Mouse (Mus musculus): ENCODE results near the gene Tubb4a.

DNA sequence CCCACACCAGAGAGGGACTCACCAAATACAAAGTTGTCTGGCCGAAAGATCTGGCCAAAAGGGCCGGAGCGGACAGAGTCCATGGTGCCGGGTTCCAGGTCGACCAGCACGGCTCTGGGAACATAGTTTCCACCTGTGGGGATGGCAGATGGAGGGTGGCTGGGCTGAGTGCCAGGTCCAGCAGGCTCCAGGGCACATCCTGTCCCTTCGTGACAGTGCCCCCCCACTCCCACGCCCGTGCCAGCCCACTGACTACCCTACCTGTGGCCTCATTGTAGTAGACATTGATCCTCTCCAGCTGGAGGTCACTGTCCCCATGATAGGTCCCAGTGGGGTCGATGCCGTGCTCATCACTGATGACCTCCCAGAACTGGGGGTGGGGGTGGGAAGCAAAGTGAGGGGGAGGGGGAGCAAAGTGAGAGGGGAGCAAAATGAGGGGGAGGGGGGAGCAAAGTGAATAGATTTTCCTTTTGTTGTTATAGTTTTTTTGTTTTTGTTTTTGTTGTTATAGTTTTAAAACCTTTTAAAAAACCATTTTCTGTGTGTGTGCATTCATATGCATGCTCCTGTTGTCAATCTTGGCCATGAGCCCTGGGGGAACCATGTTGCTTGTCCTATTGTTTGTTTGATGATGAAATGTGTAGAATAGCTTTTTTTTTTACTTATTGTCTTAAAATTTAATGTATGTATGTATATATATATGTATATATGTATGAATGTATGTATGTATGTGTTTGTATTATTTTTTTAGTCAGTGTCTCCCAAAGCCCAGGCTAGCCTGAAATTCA lies 1.4 kb downstream of the Tubb4a start:
- TF ChIP-seq CTCF (IDR thresholded peaks at IDR 0.05; ENCODE audit: control insufficient read depth, insufficient read depth, insufficient replicate concordance, low read depth, low read length) (no peak), POLR2A (IDR thresholded peaks at IDR 0.05; ENCODE audit: control insufficient read depth, low read depth, low read length) (no peak)

Measured in testis, adult 2 months (tissue).